Mouse (Mus musculus): ENCODE measurements around the gene Hnrnpu. TPM values are rescaled to one million over a fixed set of nuclear protein-coding genes. Genes with fewer than 3 reads are reported as not detected.

Hnrnpu gene
- polyA plus RNA-seq, 1 experiment from 2014 or later, result 369 TPM

DNA sequence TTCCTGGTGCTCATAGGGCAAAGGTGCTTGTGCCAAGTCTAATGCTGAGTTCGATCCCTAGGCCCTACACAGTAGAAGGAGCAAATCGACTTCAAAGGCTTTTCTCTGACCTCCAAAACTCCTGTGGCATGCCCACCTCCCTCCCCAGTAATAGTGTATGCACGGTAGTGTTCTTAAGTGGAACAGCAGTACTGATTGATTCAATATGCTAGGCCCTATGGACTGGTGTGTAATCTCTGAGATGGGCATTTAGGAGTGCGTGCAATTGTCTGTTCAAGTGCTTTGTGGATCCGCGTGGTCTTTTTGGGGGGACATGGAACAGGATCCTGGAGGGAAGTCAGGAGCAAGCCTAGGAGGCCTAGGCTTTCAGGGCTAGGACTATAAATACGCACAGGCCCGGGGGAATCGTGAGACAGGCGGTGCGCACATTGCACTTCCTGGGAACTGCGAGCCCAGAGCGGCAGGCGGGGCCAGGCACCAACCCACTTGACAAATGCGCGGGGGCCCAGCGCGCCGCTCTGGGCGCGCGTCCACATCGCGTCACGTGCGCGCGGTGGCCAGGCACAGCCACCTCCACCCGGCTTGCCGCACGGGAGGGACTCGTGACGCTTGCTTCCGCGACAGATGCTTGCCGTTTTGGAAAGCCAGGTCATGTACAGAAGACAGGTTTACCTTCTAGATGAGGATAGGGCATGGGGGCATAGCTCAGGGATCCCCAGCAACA lies 31.1 kb upstream of the Hnrnpu start:
- H3K9me3 ChIP-seq (ENCODE audit: control insufficient read depth, low read length), result no peaks in the 10 kb centered on the region
- DNase-seq, result peak; percentile 93
- H3K4me3 ChIP-seq (replicated peaks; ENCODE audit: low read depth, low read length), result peak overlapping the region; percentile 46
- H3K4me2 ChIP-seq (ENCODE audit: low read length), result peak overlapping the region; percentile 87
- 0 out of 2 replicates have a peak, but pooled peaks cover 4% of the 10 kb centered on the region for H3K4me1 ChIP-seq (ENCODE audit: control insufficient read depth, insufficient read depth, low read length)
- peak overlapping the region; percentile 52 for H3K9ac ChIP-seq (replicated peaks; ENCODE audit: low read length)
- peak; percentile 94 for ATAC-seq (ENCODE audit: low FRiP score, low TSS enrichment)
- H3K36me3 ChIP-seq (ENCODE audit: control insufficient read depth, insufficient read depth, low read length), result no peaks in the 10 kb centered on the region
- WGBS, result 2% methylated on average over 36 of the region's 36 CpGs
- peak overlapping the region; percentile 78 for H3K27ac ChIP-seq (replicated peaks; ENCODE audit: low read depth, low read length)
- no peaks in the 10 kb centered on the region for H3K27me3 ChIP-seq (ENCODE audit: control insufficient read depth, insufficient read depth, low read length)

DNA sequence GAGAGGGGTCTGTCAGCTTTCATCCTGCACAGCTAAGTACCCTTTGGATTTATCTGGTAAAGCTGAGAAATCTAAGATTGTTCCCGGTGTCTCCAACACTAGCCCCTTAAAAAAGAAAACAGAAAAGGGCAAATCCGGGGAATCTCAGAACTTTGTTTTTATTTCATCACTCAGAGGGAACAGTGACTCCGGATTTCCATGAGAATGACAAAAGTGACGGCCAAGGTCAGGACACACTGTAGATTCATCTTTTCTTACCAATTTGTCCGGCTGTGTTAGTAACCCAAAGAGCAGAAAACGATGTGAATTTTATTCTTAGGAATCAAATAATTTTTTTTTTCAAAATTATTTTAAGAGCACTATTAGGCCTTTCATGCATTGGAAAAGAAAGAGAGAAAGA lies 30.5 kb upstream of the Hnrnpu start:
- H3K4me1 ChIP-seq (ENCODE audit: control insufficient read depth, insufficient read depth, low read length), result 0 out of 2 replicates have a peak, but pooled peaks cover 4% of the 10 kb centered on the region
- WGBS, result 81% methylated on average over 6 of the region's 6 CpGs
- H3K4me2 ChIP-seq (ENCODE audit: low read length), result peak overlapping the region; percentile 87
- H3K9ac ChIP-seq (replicated peaks; ENCODE audit: low read length), result no peak overlapping the region; the same call in 1 of the 2 replicates
- DNase-seq (no peak), ATAC-seq (ENCODE audit: low FRiP score, low TSS enrichment) (no peak)
- H3K36me3 ChIP-seq (ENCODE audit: control insufficient read depth, insufficient read depth, low read length), result no peaks in the 10 kb centered on the region
- no peak overlapping the region; the same call in 1 of the 2 replicates for H3K27ac ChIP-seq (replicated peaks; ENCODE audit: low read depth, low read length)
- H3K4me3 ChIP-seq (replicated peaks; ENCODE audit: low read depth, low read length), result no peak overlapping the region
- H3K27me3 ChIP-seq (ENCODE audit: control insufficient read depth, insufficient read depth, low read length), result no peaks in the 10 kb centered on the region
- no peaks in the 10 kb centered on the region for H3K9me3 ChIP-seq (ENCODE audit: control insufficient read depth, low read length)

DNA sequence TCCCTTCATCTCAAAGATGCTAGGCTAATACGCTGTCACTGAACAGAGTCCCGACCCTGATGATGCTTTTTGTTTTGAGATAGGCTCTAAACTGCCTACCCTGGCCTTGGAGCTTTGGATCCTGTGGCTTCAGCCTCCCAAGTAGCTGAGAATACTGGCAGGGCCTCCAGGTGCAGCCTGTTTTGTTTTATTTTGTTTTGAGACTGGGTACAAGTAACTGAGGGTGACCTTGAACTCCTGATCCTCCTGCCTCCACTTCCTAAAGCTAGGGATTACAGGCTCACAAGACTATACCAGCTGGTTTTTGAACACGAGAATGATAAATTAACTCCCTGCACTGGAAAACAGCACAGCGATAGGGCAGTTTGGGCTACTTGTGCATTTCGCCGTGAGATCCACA lies 27.6 kb upstream of the Hnrnpu start:
- Histone ChIP-seq H3K4me1 (ENCODE audit: control insufficient read depth, insufficient read depth, low read length) (0 out of 2 replicates have a peak, but pooled peaks cover 4% of the 10 kb centered on the region), H3K9ac (replicated peaks; ENCODE audit: low read length) (no peak overlapping the region), H3K4me2 (ENCODE audit: low read length) (no peak overlapping the region), H3K36me3 (ENCODE audit: control insufficient read depth, insufficient read depth, low read length) (no peaks in the 10 kb centered on the region), H3K27ac (replicated peaks; ENCODE audit: low read depth, low read length) (no peak overlapping the region), H3K27me3 (ENCODE audit: control insufficient read depth, insufficient read depth, low read length) (no peaks in the 10 kb centered on the region), H3K9me3 (ENCODE audit: control insufficient read depth, low read length) (no peaks in the 10 kb centered on the region), H3K4me3 (replicated peaks; ENCODE audit: low read depth, low read length) (no peak overlapping the region)
- no peak for DNase-seq
- 84% methylated on average over 6 of the region's 6 CpGs for WGBS
- ATAC-seq (ENCODE audit: low FRiP score, low TSS enrichment), result no peak

DNA sequence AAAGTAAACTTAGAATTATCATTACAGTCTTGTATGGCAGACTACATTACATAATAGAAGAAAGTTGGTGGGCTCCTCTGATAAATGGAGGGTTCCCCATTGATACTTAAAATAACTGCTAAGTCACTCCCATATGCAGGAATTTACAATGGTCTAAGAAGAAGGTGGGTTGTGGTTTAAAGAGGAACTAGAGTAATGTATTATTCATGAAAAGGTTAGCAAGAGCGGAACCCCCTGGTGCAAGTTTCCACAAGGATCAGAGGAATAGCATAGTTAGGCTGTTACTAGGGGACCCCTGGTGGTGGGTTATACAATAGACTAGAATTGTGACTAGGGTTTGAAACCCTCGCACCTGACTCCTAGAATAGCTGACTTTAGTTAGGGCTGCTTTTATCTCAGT lies 23.1 kb upstream of the Hnrnpu start:
- 49% methylated on average over 2 of the region's 2 CpGs for WGBS
- Histone ChIP-seq H3K27me3 (ENCODE audit: control insufficient read depth, insufficient read depth, low read length) (no peaks in the 10 kb centered on the region), H3K27ac (replicated peaks; ENCODE audit: low read depth, low read length) (no peak overlapping the region), H3K9ac (replicated peaks; ENCODE audit: low read length) (no peak overlapping the region), H3K4me2 (ENCODE audit: low read length) (no peak overlapping the region), H3K9me3 (ENCODE audit: control insufficient read depth, low read length) (no peaks in the 10 kb centered on the region), H3K4me3 (replicated peaks; ENCODE audit: low read depth, low read length) (no peak overlapping the region), H3K36me3 (ENCODE audit: control insufficient read depth, insufficient read depth, low read length) (no peaks in the 10 kb centered on the region), H3K4me1 (ENCODE audit: control insufficient read depth, insufficient read depth, low read length) (no peaks in the 10 kb centered on the region)
- no peak for ATAC-seq (ENCODE audit: low FRiP score, low TSS enrichment)
- DNase-seq, result no peak

DNA sequence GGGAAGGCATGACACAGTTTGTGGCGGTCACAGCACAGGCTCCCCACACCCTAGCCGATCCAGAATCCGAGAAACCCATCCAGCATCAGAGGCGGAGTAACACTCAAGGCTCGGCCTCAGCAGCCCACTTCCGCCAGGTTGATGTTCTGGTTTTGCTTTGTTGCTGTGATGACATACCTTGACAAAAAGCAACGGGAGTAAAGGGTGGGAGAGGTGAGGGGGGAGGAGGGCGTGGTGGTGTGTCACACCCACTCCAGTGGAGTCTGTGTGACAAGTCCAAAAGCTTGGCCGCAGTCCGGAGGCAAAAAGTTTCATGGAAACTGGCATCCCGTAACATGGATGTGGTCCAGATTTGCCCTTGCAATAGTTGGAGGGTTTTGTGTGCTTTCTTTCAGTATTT lies 22.7 kb upstream of the Hnrnpu start:
- 89% methylated on average over 11 of the region's 11 CpGs for WGBS
- no peak overlapping the region for H3K27ac ChIP-seq (replicated peaks; ENCODE audit: low read depth, low read length)

DNA sequence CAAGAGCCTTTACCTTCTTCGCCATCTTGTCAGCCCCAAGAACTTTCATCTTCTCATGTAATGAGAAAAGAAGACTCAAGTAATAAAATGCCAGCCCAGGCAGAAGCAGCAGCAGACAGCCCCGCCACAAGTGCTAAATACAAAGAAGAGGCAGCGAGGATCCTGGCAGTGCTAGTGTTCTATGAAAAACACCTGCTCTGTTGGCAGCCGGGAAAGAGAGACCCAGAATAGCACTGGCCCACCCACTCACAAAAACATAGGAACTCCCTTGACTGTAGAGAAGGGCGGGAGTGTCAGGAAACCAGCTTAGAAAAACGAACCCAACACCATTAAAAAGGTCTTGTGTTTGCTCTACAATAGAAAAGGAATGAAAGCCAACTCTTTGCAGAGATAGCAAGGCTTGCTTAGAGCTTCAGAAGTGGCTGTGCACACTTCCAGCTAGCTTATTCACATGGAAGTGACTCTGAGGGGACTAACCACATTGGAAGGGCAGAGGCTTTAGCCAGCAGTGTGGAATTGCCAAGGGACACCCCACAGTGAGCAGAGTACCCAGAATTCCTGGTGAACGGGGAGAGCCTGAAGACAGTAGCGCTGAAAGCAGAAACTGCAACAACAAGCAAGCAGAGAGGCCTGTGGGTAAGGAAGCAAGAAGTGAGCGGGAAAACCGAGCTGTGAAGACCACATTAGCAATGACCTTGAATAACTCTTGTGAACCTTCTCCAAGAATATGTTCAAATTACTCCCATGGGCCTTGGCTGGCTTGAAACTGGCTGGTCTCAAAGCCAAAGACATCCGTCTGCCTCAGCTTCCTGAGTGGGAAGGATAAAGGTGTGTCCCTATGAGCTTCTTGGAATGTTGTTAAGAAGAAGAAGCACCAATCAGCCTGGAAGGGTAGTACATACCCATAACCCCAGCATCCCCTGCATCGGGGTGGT lies 20.4 kb upstream of the Hnrnpu start:
- WGBS, result 74% methylated on average over 12 of the region's 12 CpGs
- DNase-seq (no peak), ATAC-seq (ENCODE audit: low FRiP score, low TSS enrichment) (no peak)
- no peak overlapping the region for H3K4me2 ChIP-seq (ENCODE audit: low read length)
- no peaks in the 10 kb centered on the region for H3K9me3 ChIP-seq (ENCODE audit: control insufficient read depth, low read length)
- no peak overlapping the region for H3K4me3 ChIP-seq (replicated peaks; ENCODE audit: low read depth, low read length)
- no peaks in the 10 kb centered on the region for H3K4me1 ChIP-seq (ENCODE audit: control insufficient read depth, insufficient read depth, low read length)
- H3K27me3 ChIP-seq (ENCODE audit: control insufficient read depth, insufficient read depth, low read length), result no peaks in the 10 kb centered on the region
- H3K36me3 ChIP-seq (ENCODE audit: control insufficient read depth, insufficient read depth, low read length), result no peaks in the 10 kb centered on the region
- H3K9ac ChIP-seq (replicated peaks; ENCODE audit: low read length), result no peak overlapping the region
- H3K27ac ChIP-seq (replicated peaks; ENCODE audit: low read depth, low read length), result no peak overlapping the region

More for the DNA sequence above, 22.7 kb upstream of the Hnrnpu start:
- DNase-seq (no peak), ATAC-seq (ENCODE audit: low FRiP score, low TSS enrichment) (no peak)
- Histone ChIP-seq H3K9ac (replicated peaks; ENCODE audit: low read length) (no peak overlapping the region), H3K27me3 (ENCODE audit: control insufficient read depth, insufficient read depth, low read length) (no peaks in the 10 kb centered on the region), H3K4me1 (ENCODE audit: control insufficient read depth, insufficient read depth, low read length) (no peaks in the 10 kb centered on the region), H3K36me3 (ENCODE audit: control insufficient read depth, insufficient read depth, low read length) (no peaks in the 10 kb centered on the region), H3K4me3 (replicated peaks; ENCODE audit: low read depth, low read length) (no peak overlapping the region), H3K9me3 (ENCODE audit: control insufficient read depth, low read length) (no peaks in the 10 kb centered on the region), H3K4me2 (ENCODE audit: low read length) (no peak overlapping the region)

DNA sequence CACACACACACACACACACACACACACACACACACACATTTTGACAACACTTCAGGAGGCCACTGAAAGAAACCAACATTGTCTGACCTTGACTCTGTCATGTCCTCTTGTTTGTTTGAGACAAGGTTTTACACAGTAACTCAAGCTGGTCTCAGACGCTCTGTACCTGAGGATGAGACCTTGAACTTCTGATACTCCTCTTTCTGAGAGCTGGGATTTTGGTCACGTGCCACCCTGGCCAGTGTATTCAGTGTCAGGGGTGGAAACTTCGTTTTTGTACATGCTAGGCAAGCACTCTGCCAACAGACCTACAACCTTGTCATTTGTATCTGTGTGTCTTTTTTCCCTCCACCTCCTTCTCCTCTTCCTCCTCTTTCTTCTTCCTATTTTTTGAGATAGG lies 17.0 kb upstream of the Hnrnpu start:
- Histone ChIP-seq H3K36me3 (ENCODE audit: control insufficient read depth, insufficient read depth, low read length) (no peaks in the 10 kb centered on the region), H3K4me3 (replicated peaks; ENCODE audit: low read depth, low read length) (no peak overlapping the region), H3K27ac (replicated peaks; ENCODE audit: low read depth, low read length) (no peak overlapping the region), H3K4me1 (ENCODE audit: control insufficient read depth, insufficient read depth, low read length) (no peaks in the 10 kb centered on the region), H3K27me3 (ENCODE audit: control insufficient read depth, insufficient read depth, low read length) (no peaks in the 10 kb centered on the region), H3K4me2 (ENCODE audit: low read length) (no peak overlapping the region), H3K9ac (replicated peaks; ENCODE audit: low read length) (no peak overlapping the region), H3K9me3 (ENCODE audit: control insufficient read depth, low read length) (no peaks in the 10 kb centered on the region)
- DNase-seq (no peak), ATAC-seq (ENCODE audit: low FRiP score, low TSS enrichment) (no peak)
- 72% methylated on average over 3 of the region's 3 CpGs for WGBS

DNA sequence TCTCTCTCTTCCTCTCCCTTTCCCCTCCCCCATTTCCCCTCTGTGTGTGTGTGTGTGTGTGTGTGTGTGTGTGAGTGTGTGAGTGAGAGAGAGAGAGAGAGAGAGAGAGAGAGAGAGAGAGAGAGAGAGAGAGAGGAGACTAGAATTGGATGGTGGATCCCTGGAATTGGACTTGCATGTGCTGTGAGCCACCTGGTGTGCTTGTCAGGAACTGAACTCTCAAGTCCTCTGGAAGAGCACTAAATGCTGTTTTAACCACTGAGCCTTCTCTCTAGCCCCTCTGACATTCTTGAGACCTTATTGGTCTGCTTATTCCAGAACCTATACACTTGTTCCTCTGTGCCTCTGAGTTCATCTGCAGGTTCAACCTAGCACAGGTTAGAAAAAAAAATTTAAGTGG lies 14.0 kb upstream of the Hnrnpu start:
- H3K4me3 ChIP-seq (replicated peaks; ENCODE audit: low read depth, low read length), result no peak overlapping the region
- no peak overlapping the region for H3K4me2 ChIP-seq (ENCODE audit: low read length)
- DNase-seq, result peak; percentile 17
- H3K27ac ChIP-seq (replicated peaks; ENCODE audit: low read depth, low read length), result no peak overlapping the region
- H3K36me3 ChIP-seq (ENCODE audit: control insufficient read depth, insufficient read depth, low read length), result no peaks in the 10 kb centered on the region
- no peak for ATAC-seq (ENCODE audit: low FRiP score, low TSS enrichment)
- no peak overlapping the region for H3K9ac ChIP-seq (replicated peaks; ENCODE audit: low read length)
- H3K27me3 ChIP-seq (ENCODE audit: control insufficient read depth, insufficient read depth, low read length), result no peaks in the 10 kb centered on the region
- no peaks in the 10 kb centered on the region for H3K9me3 ChIP-seq (ENCODE audit: control insufficient read depth, low read length)
- no peaks in the 10 kb centered on the region for H3K4me1 ChIP-seq (ENCODE audit: control insufficient read depth, insufficient read depth, low read length)
